Mouse (Mus musculus) gastrocnemius, adult 8-10 months (tissue): Measurements from ENCODE around the gene Rai14. TPM values are rescaled to one million over a fixed set of nuclear protein-coding genes. Genes with fewer than 3 reads are reported as not detected.
"Not testable (repeated sequence)": the region's sequence is repeated elsewhere in the genome, so short reads cannot be mapped to it uniquely, and the experiment has no call there.

ENCODE experiments used
- DNase-seq, 2 experiments: peaks; one replicate each; pipeline ENCODE4 v3.0.0; 2022; ENCODE audit warnings: low spot score in 2 of 2
- total RNA-seq, 4 experiments: library from RNA; stranded (reverse); gene quantifications; 2 replicates each; pipeline ENCODE4 v1.2.4; 2022

The Rai14 gene
- total RNA-seq, 4 experiments from 2014 or later, result 3.8 to 6.1 (median 5.1) TPM

DNA sequence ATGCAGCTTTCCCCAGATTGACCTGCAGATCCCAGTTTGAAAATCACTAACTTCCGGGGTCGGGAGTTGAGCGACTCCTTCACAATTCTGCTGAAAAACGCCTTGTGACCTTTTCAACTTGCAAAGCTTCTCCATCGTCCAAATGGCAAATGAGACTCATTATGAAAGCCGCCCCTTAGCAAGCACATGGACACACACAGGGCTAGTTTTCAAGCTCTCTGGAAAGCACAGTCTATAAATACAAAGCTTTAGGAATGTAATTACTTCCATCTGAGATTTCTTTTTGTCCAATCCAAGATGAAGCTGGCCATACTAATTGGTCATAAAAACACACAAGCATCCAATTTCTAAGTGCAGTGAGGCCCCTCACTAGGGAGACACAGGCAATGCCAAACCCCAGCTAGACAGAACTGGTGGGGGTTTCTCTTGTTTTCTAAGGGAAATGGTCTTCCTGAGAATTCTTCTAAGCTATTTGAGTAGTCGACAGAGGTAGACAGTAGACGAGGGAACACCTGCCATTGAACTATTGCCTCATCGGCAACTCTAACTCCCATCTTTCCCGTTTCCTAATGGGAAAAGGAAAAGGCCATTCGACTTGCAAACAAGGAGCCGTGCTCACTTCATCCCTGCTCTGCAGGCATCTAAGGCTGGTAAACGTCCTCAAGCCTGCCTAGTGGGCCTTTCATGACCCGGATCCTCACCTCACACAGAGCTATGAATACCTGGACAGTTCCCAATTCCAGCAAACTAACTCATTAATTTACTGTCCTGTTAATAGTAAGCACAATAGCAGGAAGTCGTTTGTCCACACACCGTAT is 173.9 kb downstream of the Rai14 start:
- no peak for DNase-seq

DNA sequence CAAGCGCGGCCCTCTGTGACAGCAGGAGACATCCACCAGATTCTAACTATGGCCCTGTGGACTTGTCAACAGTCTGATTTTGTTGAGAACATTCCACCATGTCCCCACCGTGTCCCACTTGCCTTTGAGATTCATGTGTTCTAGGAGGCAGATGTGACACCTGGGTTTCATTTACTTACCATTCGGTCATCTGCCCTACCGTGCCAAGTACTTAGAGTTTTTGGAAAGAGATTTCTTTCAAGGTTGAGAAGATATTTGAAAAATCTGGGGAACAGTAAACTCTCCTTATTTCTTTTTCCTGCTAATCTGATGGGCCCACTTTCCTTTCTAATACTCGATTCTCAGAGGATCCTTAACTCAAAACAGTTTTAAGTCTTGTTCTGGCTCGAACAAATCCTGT is 178.5 kb downstream of the Rai14 start:
- no peak for DNase-seq

DNA sequence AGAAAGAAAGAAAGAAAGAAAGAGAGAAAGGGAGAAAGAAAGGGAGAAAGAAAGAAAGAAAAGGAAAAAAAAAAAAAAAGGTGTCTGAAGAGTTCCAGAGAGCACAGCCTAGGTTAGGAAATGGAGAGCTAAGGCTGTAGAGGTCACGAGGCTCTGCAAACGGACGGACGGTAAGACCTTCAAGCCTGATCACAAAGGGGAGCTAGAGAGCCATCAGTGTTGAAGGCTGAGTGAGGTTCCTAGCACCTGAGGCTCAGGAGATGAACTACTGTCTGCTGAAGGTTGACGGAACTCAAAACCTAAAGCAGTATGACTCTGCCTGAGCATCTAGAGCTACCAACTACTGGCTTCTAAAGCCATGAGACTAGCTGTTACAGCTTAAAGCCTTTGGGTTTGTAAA is 179.8 kb downstream of the Rai14 start:
- no peak for DNase-seq

DNA sequence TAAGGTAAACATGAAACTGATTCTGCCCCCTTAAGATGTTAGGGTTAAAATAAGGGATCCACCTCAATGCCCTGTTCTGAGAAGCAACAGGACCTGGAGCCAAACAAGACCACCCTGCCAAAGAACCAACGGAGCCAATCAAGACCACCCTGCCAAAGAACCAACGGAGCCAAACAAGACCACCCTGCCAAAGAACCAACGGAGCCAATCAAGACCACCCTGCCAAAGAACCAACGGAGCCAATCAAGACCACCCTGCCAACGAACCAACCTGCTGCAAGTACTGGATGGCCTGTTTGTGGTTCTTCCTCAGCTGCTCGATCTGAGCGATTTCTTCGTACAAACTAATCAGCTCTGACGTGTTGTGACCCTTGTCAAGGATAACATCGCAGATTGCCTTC is 181.1 kb downstream of the Rai14 start:
- not testable (repeated sequence) for DNase-seq

DNA sequence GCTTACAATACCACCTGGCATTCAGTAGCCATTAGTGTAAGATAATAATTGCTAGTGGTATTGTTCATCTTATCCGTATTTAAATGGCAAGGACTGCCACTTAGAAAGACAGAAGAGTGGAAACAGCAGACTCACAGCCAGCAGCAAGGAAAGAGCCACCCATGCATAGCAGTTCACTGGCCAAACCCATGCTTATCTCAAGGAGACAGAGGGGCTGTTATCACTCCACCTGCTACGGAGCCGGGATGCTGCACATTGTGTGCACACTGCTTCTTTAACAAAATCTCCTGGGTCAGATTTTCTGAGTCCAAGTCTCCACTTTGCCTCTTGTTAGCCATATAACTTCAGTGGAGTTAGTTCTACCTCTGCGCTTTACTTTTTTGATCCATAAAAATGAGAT is 183.1 kb downstream of the Rai14 start:
- no peak for DNase-seq

DNA sequence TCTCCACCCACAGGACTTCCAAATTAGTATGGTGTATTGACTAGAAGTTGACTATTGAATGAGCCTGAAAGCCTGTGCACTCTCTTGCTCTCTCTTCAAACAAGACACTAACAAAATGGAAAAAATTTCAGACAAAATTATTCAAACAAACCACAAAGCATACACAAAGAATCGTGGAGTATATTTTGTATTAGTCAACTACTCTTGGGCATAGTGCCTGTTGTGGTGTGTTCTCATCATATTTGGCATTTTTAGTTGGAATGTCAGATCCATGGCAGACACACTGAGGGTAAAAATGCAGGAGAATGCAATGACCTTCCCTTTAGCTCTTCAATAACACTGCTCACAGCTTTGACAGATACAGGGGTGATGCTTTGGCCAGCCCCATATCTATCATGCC is 188.5 kb downstream of the Rai14 start:
- DNase-seq, result no peak

Other genes with a start within 250 kb of the Rai14 start
- 10 to 100 TPM; 66.7 to 76.1 (median 74.5) TPM for gene Dnajc21, start 244.1 kb downstream of the Rai14 start, total RNA-seq
- 10 to 100 TPM; 14.5 to 17.0 (median 16.1) TPM for gene Brix1, start 228.7 kb downstream of the Rai14 start, total RNA-seq
- gene Rad1, start 228.6 kb downstream of the Rai14 start, total RNA-seq, result 1 to 10 TPM; 3.9 to 7.2 (median 5.7) TPM
- gene Ttc23l, start 156.0 kb downstream of the Rai14 start, total RNA-seq, result not detected
- under 1 TPM in 3 of 4 experiments, not detected in 1; 0.21 to 0.45 (median 0.24) TPM for gene C1qtnf3, start 237.7 kb upstream of the Rai14 start, total RNA-seq